Mouse (Mus musculus): ENCODE data around the gene Cdca4. TPM values are rescaled to one million over a fixed set of nuclear protein-coding genes. Genes with fewer than 3 reads are reported as not detected.
"Not testable (repeated sequence)": the region's sequence is repeated elsewhere in the genome, so short reads cannot be mapped to it uniquely, and the experiment has no call there.

The Cdca4 gene
- polyA plus RNA-seq, 1 experiment from 2014 or later = 10.7 TPM

DNA sequence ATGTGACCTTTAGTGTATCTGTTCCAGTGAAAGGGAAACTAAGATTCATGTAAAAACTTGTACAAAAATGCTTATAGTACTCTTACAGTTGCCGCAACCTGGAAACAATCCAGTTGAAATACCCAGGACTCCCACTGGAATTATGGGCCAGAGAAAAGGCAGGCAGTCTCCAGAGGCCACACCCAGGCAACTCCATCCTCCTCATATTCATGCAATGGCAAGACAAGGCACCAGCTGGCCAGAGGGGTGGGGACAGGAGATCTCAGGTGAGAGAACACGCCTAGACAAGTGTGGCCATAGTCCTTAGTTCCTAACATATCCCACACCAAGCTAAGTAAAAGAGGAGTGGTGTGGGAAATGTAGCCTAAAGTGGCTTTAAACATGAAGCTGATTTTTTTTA, 6.5 kb downstream of the Cdca4 start:
- no peak overlapping the region for H3K4me3 ChIP-seq (ENCODE audit: inconsistent target)

DNA sequence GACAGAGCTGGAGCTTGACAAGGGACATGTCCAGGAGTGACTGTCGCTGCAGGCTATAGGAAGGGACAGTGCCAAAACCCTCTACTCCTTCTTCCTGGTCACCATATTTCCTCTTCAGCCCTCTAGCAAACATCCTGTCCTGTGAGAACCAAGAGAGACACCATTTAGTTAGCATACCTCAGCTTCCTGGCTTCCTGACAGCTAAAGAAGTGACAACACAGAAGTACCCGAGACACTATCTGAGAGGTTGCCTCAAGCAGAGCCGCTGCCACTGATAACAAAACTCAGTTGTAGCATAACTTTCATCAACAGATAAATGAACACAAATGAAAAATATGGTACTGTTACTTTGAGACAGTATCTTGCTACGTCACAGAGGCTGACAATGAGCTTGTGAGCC, 7.2 kb downstream of the Cdca4 start:
- peaks cover 35% of the 10 kb centered on the region; the same call in 1 of the 2 replicates for H3K36me3 ChIP-seq (ENCODE audit: inconsistent target)
- H3K79me2 ChIP-seq (ENCODE audit: inconsistent target) = peaks cover 86% of the 10 kb centered on the region
- no peak overlapping the region for H3K4me3 ChIP-seq (ENCODE audit: inconsistent target)
- H3K27ac ChIP-seq = no peak overlapping the region
- 77% methylated on average over 4 of the region's 4 CpGs for WGBS (ENCODE audit: missing documents)

More for the DNA sequence above, 6.5 kb downstream of the Cdca4 start:
- H3K36me3 ChIP-seq (ENCODE audit: inconsistent target) = peaks cover 35% of the 10 kb centered on the region; the same call in 1 of the 2 replicates
- no peak overlapping the region for H3K27ac ChIP-seq
- peaks cover 93% of the 10 kb centered on the region for H3K79me2 ChIP-seq (ENCODE audit: inconsistent target)
- 81% methylated on average over 2 of the region's 2 CpGs for WGBS (ENCODE audit: missing documents)

DNA sequence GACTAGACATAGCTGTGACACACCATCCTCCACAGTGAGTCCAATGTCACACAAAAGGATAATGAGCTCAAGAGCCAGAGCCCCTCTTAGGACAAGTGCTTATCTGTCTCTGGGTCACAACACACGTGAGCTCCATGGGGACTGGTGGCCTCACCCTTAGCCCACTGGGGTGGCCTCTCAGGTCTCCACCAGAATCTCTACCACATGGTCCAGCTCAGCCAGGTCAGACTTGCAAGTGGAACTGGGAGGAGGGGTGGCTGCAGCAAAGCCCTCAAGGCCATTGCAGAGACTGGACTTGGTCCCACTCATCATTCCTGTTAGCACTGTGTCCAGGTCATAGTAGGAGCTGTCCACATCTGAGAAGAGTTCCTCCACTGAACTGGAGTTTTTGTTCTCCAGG, 8.0 kb downstream of the Cdca4 start:
- no peak overlapping the region for H3K27ac ChIP-seq
- H3K79me2 ChIP-seq (ENCODE audit: inconsistent target) = peaks cover 78% of the 10 kb centered on the region
- peaks cover 35% of the 10 kb centered on the region; the same call in 1 of the 2 replicates for H3K36me3 ChIP-seq (ENCODE audit: inconsistent target)
- H3K4me3 ChIP-seq (ENCODE audit: inconsistent target) = no peak overlapping the region
- 85% methylated on average over 1 of the region's 1 CpGs for WGBS (ENCODE audit: missing documents)

DNA sequence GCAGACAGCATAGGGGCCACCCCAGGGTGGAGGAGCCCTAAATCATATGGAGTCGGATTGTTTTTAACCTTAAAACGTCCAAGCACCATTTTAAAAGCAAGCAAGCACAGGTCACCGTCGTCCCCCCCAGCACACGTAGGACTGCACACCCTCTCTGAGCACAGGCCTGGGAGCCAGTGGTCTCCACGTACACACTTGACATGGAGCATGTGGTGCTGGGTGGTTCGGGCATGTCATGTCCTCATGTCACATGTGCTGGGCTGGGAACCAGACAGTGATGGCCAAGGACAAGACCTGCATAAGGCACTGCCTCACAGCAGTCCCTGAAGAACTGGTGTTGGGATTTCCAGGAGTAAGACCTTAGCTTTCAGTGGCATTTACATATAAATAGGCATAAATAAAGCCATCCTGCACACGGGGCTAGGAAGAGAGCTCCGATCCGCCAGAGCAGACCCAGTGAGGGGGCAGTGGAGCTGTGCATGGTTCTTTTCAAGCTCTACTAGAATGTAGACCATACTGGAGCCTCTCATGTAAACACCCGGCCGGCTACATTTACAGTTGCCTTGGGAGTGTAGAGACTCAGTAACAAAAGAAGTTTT, 8.7 kb downstream of the Cdca4 start:
- Histone ChIP-seq H3K79me2 (ENCODE audit: inconsistent target) (peaks cover 71% of the 10 kb centered on the region), H3K36me3 (ENCODE audit: inconsistent target) (peaks cover 35% of the 10 kb centered on the region; the same call in 1 of the 2 replicates)
- WGBS (ENCODE audit: missing documents) = 90% methylated on average over 12 of the region's 12 CpGs

DNA sequence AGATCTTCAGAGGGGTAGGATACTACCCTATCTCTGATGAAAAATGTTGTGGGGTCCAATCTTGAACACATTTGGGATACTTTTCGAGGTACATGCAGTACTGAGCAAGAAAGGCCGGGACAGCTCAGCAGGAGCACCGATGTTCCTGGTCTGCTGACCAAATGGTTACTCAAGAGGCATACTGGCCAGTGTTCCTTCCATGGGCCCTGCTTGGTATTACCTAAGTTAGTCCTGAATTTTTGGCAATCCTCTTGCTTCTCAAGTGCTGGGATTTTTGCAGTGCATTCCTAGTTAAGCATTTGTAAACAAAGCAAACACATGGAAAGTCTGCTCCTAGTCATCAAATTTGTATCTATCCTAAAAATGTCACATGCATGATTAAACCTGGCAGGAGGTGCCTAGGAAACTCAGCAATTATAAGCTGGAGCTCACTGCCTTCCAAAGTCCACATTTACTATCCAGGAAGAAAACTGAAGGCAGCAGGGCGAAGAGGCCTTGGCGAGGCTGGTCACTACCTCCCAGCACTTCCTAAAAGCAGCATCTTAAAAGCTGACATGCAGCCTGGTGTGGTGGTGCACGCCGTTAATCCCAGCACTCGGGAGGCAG, 10.1 kb downstream of the Cdca4 start:
- H3K79me2 ChIP-seq (ENCODE audit: inconsistent target) = peaks cover 58% of the 10 kb centered on the region
- H3K36me3 ChIP-seq (ENCODE audit: inconsistent target) = peaks cover 35% of the 10 kb centered on the region; the same call in 1 of the 2 replicates
- no peak overlapping the region for H3K27ac ChIP-seq
- no peak overlapping the region for H3K4me3 ChIP-seq (ENCODE audit: inconsistent target)
- 92% methylated on average over 8 of the region's 8 CpGs for WGBS (ENCODE audit: missing documents)

More for the DNA sequence above, 8.7 kb downstream of the Cdca4 start:
- H3K27ac ChIP-seq = no peak overlapping the region
- no peak overlapping the region for H3K4me3 ChIP-seq (ENCODE audit: inconsistent target)

DNA sequence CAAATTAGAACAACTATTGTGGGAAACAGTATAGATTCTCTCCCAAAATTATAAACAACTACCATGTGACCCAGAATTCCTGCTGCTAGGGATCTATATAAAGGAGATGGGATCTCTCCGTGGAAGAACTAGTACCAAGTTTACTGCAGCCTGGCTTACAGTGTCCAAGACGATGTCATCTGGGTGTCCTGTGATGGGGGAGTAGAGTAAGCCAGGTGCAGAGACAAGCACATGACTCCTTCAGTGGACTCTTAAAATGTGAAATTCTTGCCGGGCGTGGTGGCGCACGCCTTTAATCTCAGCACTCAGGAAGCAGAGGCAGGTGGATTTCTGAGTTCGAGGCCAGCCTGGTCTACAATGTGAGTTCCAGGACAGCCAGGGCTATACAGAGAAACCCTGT, 12.4 kb downstream of the Cdca4 start:
- H3K36me3 ChIP-seq (ENCODE audit: inconsistent target) = peaks cover 35% of the 10 kb centered on the region; the same call in 1 of the 2 replicates
- not testable (repeated sequence) for H3K4me3 ChIP-seq (ENCODE audit: inconsistent target); H3K27ac ChIP-seq
- 82% methylated on average over 6 of the region's 7 CpGs for WGBS (ENCODE audit: missing documents)
- peaks cover 35% of the 10 kb centered on the region for H3K79me2 ChIP-seq (ENCODE audit: inconsistent target)

DNA sequence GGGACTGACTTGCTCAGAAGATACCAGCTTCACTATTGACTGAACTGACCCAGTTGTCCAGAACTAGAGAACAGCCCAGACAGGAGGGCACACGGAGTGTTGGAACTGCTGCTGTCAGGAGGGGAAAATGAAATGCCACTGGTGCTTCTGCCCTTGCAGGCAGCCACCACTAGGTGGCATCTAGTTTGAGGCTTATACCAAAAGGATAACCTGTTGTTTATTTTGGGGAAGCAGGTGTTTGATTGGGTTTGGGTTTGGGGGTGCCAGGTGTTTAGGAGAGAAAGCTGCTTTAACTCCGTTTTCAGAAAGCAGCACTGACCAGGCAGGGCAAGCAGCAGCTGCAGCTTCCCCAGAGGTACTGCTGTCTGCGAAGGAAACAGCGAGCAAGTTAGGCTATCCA, 12.9 kb downstream of the Cdca4 start:
- H3K27ac ChIP-seq = no peak overlapping the region
- no peak overlapping the region for H3K4me3 ChIP-seq (ENCODE audit: inconsistent target)
- peaks cover 29% of the 10 kb centered on the region for H3K79me2 ChIP-seq (ENCODE audit: inconsistent target)
- WGBS (ENCODE audit: missing documents) = 56% methylated on average over 4 of the region's 4 CpGs
- peaks cover 29% of the 10 kb centered on the region; the same call in 1 of the 2 replicates for H3K36me3 ChIP-seq (ENCODE audit: inconsistent target)

DNA sequence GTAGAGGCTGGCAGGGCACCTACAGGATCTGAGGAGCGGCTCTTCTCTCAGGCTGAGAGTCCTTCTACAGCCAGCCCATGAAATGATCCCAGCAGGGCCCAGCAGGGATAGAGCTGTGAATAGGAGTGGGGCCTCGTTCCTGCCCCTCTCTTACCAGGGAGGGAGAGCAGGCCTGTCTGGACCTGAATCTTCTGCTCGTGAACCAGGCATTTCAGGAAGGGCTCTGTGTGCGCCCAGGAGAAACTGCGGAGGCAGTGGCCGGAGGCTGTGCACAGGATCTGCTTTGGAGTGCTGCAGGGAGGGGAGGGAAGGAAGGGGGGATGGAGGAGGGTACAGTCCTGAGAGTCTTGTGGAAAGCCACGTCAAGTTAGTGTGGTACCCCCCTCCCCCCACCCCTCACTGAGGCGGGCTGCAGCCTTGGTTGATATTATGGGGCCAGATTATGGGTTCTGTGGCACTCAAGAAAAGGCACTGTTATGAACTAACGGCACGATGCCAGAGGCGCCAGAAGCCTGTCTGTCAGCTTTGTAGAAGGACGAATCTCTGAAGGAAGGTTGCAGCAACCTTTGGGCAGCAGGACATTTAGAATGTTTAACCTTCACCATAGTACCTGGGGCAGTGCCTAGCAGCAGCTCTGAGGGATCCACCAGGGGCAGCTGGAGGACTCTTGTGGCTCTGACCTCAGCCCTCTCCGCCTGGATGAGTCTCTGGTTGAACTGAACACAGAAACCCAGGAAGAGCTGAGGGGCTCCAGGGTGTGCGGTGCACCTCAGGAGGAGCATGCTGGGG, 14.3 kb downstream of the Cdca4 start:
- Histone ChIP-seq H3K4me3 (ENCODE audit: inconsistent target) (no peak overlapping the region), H3K36me3 (ENCODE audit: inconsistent target) (peaks cover 16% of the 10 kb centered on the region; the same call in 1 of the 2 replicates), H3K79me2 (ENCODE audit: inconsistent target) (peaks cover 15% of the 10 kb centered on the region), H3K27ac (no peak overlapping the region)
- 96% methylated on average over 13 of the region's 14 CpGs for WGBS (ENCODE audit: missing documents)

DNA sequence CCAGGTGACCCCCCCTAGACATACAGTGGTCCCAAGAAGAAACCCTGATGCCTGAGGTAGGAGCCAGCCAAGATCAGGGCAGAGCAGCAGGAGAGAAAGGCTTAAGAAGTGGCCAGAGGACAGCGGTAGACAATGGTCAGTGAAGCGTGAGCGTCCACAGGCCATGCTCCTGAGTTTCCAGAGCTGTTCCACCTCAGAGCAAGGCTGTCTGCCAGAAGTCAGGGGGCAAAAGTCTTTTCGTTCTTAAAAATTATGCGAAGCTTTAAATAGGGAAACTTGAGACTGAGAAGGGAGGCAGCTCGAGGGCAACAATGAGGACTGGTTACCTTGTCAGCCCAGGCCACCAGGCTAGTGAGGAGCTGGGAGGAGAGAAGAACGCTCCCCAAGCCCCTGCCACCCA, 15.9 kb downstream of the Cdca4 start:
- Histone ChIP-seq H3K36me3 (ENCODE audit: inconsistent target) (0 out of 2 replicates have a peak, but pooled peaks cover 2% of the 10 kb centered on the region), H3K4me3 (ENCODE audit: inconsistent target) (no peak overlapping the region), H3K79me2 (ENCODE audit: inconsistent target) (no peaks in the 10 kb centered on the region), H3K27ac (no peak overlapping the region)
- WGBS (ENCODE audit: missing documents) = 98% methylated on average over 7 of the region's 7 CpGs

DNA sequence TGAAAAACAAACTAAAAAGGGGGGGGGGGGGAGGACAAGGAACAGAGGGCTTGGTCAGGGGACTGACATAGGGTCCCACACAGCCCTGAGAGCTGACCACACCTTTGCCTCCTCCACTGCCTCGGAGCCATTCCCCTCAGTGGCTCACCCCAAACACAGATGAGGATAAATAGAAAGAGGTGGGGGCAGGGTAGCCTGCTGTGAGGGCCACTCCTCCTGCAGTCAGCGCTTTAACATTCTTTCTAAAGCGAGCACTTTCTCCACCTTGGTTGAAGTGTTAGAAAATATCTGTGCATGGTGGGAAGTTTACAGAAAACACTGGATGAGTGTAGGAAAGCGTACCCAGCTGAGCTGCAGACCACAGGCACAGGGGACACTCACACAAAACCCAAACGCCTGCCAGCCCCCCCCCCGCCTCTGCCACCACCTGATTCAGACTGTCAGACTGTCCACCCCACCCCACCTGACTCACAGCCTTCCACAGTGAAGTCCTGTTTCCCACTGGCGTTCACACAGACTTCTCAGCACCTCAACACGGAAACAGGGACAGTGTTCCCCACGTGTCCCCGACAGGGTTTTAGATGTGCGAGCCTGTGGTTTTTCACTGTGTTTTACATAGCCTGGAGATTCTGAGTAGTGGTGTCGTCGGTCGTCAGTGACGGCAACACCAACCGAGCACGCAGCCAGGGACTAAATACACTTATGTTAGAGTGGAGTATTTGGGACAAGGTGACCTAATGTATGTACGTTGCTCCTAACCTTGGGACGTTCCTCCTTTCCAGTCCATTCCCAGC, 18.9 kb downstream of the Cdca4 start:
- H3K36me3 ChIP-seq (ENCODE audit: inconsistent target) = no peaks in the 10 kb centered on the region
- 83% methylated on average over 19 of the region's 19 CpGs for WGBS (ENCODE audit: missing documents)
- no peak overlapping the region for H3K27ac ChIP-seq
- H3K79me2 ChIP-seq (ENCODE audit: inconsistent target) = no peaks in the 10 kb centered on the region
- H3K4me3 ChIP-seq (ENCODE audit: inconsistent target) = no peak overlapping the region

DNA sequence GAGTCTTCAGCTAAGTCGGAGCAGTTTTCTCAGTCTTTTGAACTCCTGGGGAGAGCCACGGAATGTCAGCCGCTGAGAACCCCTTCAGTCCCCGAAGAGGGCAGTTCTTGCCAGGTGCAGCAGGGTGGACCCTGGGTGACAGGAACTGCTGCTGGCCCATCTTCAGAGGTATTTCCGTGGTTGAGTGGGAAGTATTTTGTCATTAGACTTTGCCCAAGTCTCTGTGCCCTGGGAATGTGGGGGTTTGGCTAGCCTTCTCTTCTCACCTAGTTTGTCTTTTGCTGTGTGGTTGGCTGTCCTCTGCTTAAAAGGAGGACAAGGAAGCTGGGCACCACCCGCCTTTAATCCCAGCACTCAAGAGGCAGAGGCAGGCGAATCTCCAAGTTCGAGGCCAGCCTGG, 19.6 kb downstream of the Cdca4 start:
- Histone ChIP-seq H3K79me2 (ENCODE audit: inconsistent target) (no peaks in the 10 kb centered on the region), H3K36me3 (ENCODE audit: inconsistent target) (no peaks in the 10 kb centered on the region), H3K27ac (no peak overlapping the region), H3K4me3 (ENCODE audit: inconsistent target) (peak overlapping the region; percentile 44)
- 23% methylated on average over 8 of the region's 8 CpGs for WGBS (ENCODE audit: missing documents)

DNA sequence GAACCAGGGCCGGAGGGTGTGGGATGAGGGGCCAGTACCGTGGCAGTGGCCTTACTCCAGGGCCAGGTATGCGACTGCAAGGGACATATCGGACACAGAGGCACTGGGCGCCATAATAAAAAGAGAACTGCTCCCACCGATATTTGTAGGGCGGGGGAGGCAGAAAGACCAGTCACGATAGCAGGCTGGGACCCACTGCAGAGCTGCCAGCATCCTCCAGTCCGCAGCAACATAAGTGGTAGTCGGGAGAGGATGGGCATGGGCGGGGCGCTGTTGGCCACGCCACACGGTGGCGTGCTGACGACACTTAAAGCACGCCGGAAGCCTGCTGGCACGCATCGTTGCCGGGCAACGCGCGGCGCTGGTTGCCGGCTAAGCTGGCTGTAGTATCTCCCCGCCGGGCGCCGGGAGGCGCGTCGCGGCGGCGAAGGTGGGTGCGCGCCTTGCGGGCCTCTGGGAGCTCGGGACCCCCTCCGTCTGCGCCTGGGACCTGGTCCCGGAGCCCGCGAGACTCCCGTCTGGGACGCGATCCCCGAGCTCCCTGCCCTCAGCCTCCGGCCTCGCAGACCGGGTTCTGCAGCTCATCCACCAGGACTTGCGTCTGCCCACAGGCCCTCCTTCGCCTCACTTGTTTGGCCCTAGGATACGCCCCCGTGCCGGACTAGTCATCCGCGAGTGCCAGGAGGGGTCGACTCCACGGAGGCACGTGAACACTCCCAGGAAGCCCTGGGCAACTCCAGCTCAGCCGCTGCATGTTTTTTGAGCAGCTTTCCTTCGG, 20.4 kb downstream of the Cdca4 start, which contains the start of gene Clba1:
TSS of gene Clba1 (plus strand) at position 351 of the 778 bp plus-strand sequence.
- WGBS (ENCODE audit: missing documents) = 3% methylated on average over 62 of the region's 64 CpGs
- H3K79me2 ChIP-seq (ENCODE audit: inconsistent target) = no peaks in the 10 kb centered on the region

DNA sequence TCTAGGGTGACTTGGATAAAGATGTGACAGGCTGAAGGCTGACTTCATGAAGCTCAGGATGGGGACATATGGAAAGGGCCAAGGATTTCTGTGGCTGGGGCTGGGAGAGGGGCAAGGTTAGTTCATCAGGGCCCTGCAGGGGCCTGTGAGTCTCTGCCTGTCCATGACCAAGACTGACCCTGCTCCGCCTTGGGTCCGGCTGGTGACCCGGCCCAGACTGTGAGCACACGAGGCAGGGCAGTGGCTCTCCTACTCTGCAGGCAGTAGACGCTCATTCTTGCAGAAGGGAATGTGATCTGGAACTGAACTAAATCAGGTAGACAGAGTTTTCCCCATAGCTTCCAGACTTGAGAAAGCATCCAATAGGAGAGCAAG, 21.0 kb downstream of the Cdca4 start:
- H3K4me3 ChIP-seq (ENCODE audit: inconsistent target) = no peak overlapping the region; the same call in 1 of the 2 replicates
- 91% methylated on average over 5 of the region's 5 CpGs for WGBS (ENCODE audit: missing documents)
- no peak overlapping the region for H3K27ac ChIP-seq
- no peaks in the 10 kb centered on the region for H3K79me2 ChIP-seq (ENCODE audit: inconsistent target)
- H3K36me3 ChIP-seq (ENCODE audit: inconsistent target) = no peaks in the 10 kb centered on the region

More for the DNA sequence above, 20.4 kb downstream of the Cdca4 start, which contains the start of gene Clba1:
- Histone ChIP-seq H3K27ac (no peak within 1 kb of the TSS), H3K36me3 (ENCODE audit: inconsistent target) (no peaks in the 10 kb centered on the region), H3K4me3 (ENCODE audit: inconsistent target) (peak within 1 kb of the TSS; percentile 44)
